Comparison of ENCODE assay signal across 23 mouse cellular contexts in the genomic region with DNA sequence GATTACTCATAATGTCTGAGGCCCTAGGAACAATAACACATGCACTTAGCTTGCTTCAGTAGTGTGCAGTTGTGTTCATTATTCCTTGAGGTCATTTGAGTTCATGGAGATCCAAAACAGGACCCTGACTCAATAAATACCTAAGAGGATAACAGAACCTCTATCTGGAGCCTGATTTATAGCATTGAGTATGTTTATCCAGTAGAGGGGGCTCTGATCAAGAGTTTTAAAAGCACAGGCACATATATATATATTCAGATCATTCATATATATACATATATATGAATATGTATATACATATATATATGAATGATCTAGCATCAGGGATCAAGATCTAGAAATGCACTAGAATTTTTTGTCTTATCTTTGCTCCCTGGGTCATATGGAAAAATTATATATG. TPM values are rescaled to one million over a fixed set of nuclear protein-coding genes. Genes with fewer than 3 reads are reported as not detected.
DNase-seq lines count a peak whose midpoint lies in the region; ATAC-seq and TF ChIP-seq lines count a peak whose summit lies in the region.
"Had no signal": no experiment of that assay in that cellular context is flagged by ENCODE, and none has a peak within 500 bp of the region (broad histone marks: within the 10 kb centered on the region; RNA-seq: fewer than 3 reads in every experiment).

No protein-coding gene starts in this region.

- no peaks in the 10 kb centered on the region for H3K9me3 ChIP-seq in forebrain, embryonic 14.5 days (replicated peaks; ENCODE audit: control insufficient read depth, low read length)
- H3K9me3 ChIP-seq in forebrain, embryonic 11.5 days (ENCODE audit: control insufficient read depth, low read length) = no peaks in the 10 kb centered on the region
- H3K9me3 ChIP-seq in kidney, postnatal 0 days (replicated peaks; ENCODE audit: low read length) = no peaks in the 10 kb centered on the region
- no peaks in the 10 kb centered on the region for H3K9me3 ChIP-seq in liver, embryonic 12.5 days (replicated peaks)
- H3K9me3 ChIP-seq: embryonic facial prominence, embryonic 12.5 days; heart, embryonic 13.5 days; limb, embryonic 12.5 days; liver, embryonic 13.5 days; neural tube, embryonic 12.5 days had no signal

- no peak for ATAC-seq in forebrain, embryonic 14.5 days
- ATAC-seq in forebrain, embryonic 11.5 days (replicated peaks; ENCODE audit: low FRiP score) = no peak
- no peak for ATAC-seq in kidney, postnatal 0 days (replicated peaks; ENCODE audit: low FRiP score, low read depth)
- no peak for ATAC-seq in liver, embryonic 12.5 days
- ATAC-seq: forebrain, embryonic 16.5 days had no signal

- no peaks in the 10 kb centered on the region for H3K4me1 ChIP-seq in forebrain, embryonic 14.5 days (ENCODE audit: control insufficient read depth, insufficient read depth, low read length)
- no peaks in the 10 kb centered on the region for H3K4me1 ChIP-seq in forebrain, embryonic 11.5 days (replicated peaks; ENCODE audit: control insufficient read depth, insufficient read depth, low read length)
- H3K4me1 ChIP-seq in kidney, postnatal 0 days (replicated peaks; ENCODE audit: insufficient read depth, low read length) = no peaks in the 10 kb centered on the region
- no peaks in the 10 kb centered on the region for H3K4me1 ChIP-seq in kidney, adult 2 months (ENCODE audit: control insufficient read depth, insufficient read depth, low read length)
- no peaks in the 10 kb centered on the region for H3K4me1 ChIP-seq in liver, embryonic 12.5 days
- H3K4me1 ChIP-seq: embryonic facial prominence, embryonic 12.5 days; heart, embryonic 13.5 days; limb, embryonic 12.5 days; liver, embryonic 13.5 days; neural tube, embryonic 12.5 days had no signal

- no peak overlapping the region for H3K4me3 ChIP-seq in forebrain, embryonic 14.5 days (ENCODE audit: low read depth, low read length)
- H3K4me3 ChIP-seq in forebrain, embryonic 11.5 days (ENCODE audit: low read depth, low read length) = no peak overlapping the region
- H3K4me3 ChIP-seq in kidney, postnatal 0 days (replicated peaks; ENCODE audit: low read depth, low read length) = no peak overlapping the region
- H3K4me3 ChIP-seq in kidney, adult 2 months (ENCODE audit: insufficient read depth, low read depth, low read length) = no peak overlapping the region
- H3K4me3 ChIP-seq in liver, embryonic 12.5 days = no peak overlapping the region
- H3K4me3 ChIP-seq: embryonic facial prominence, embryonic 12.5 days; erythroblast, embryonic 14.5 days; heart, embryonic 13.5 days; limb, embryonic 12.5 days; liver, embryonic 13.5 days; neural tube, embryonic 12.5 days had no signal

- no peak overlapping the region for H3K9ac ChIP-seq in forebrain, embryonic 14.5 days (ENCODE audit: low read length)
- no peak overlapping the region for H3K9ac ChIP-seq in forebrain, embryonic 11.5 days (ENCODE audit: low read length)
- no peak overlapping the region for H3K9ac ChIP-seq in kidney, postnatal 0 days (ENCODE audit: low read depth, low read length)
- no peak overlapping the region for H3K9ac ChIP-seq in liver, embryonic 12.5 days
- H3K9ac ChIP-seq: embryonic facial prominence, embryonic 12.5 days; heart, embryonic 13.5 days; hindbrain, embryonic 14.5 days; limb, embryonic 12.5 days; liver, embryonic 13.5 days; neural tube, embryonic 12.5 days had no signal

- peak; percentile 35 for DNase-seq in forebrain, embryonic 14.5 days (ENCODE audit: low spot score)
- no peak for DNase-seq in forebrain, embryonic 11.5 days (ENCODE audit: low spot score)
- DNase-seq in kidney, postnatal 0 days (ENCODE audit: low spot score) = peak; percentile 34
- no peak for DNase-seq in kidney, adult 2 months
- DNase-seq in 416B (ENCODE audit: low read depth) = peak; percentile 39
- DNase-seq in induced T-regulatory cell, adult 2 months (ENCODE audit: low read depth) = peak; percentile 51
- DNase-seq in spleen, postnatal 14 days (ENCODE audit: low spot score in 2 of 2) = no peak
- DNase-seq: adrenal gland, adult 8-10 months; cerebellum, adult 9-11 months; heart, postnatal 36 days; kidney, adult 18-20 months; kidney, postnatal 14 days; layer of hippocampus, adult 9-11 months; liver, embryonic 13.5 days; thymus, adult 2 months had no signal

- peak; percentile 27; the same call in 1 of the 2 replicates for TF ChIP-seq CTCF in kidney, postnatal 0 days (IDR thresholded peaks at IDR 0.05; ENCODE audit: low read depth)
- no peak for TF ChIP-seq CTCF in kidney, adult 2 months (conservative IDR thresholded peaks at IDR 0.05; ENCODE audit: insufficient read depth, insufficient read length, low read depth, low read length)

- TF ChIP-seq POLR2A in kidney, adult 2 months (IDR thresholded peaks at IDR 0.05; ENCODE audit: low read depth, low read length) = no peak

- H3K27ac ChIP-seq in forebrain, embryonic 14.5 days (ENCODE audit: low read depth, low read length) = no peak overlapping the region
- no peak overlapping the region for H3K27ac ChIP-seq in forebrain, embryonic 11.5 days (ENCODE audit: low read depth, low read length)
- no peak overlapping the region for H3K27ac ChIP-seq in kidney, postnatal 0 days
- H3K27ac ChIP-seq in kidney, adult 2 months (ENCODE audit: insufficient read depth, low read depth, low read length) = no peak overlapping the region
- H3K27ac ChIP-seq in liver, embryonic 12.5 days = no peak overlapping the region
- H3K27ac ChIP-seq: embryonic facial prominence, embryonic 12.5 days; heart, embryonic 13.5 days; hindbrain, embryonic 14.5 days; limb, embryonic 12.5 days; liver, embryonic 13.5 days; neural tube, embryonic 12.5 days had no signal

- H3K27me3 ChIP-seq in forebrain, embryonic 14.5 days (replicated peaks; ENCODE audit: control insufficient read depth, insufficient read depth, low read length) = no peaks in the 10 kb centered on the region
- H3K27me3 ChIP-seq in forebrain, embryonic 11.5 days (ENCODE audit: control insufficient read depth, insufficient read depth, low read length) = no peaks in the 10 kb centered on the region
- H3K27me3 ChIP-seq in kidney, postnatal 0 days (ENCODE audit: insufficient read depth, low read length) = no peaks in the 10 kb centered on the region
- no peaks in the 10 kb centered on the region for H3K27me3 ChIP-seq in kidney, adult 2 months (replicated peaks; ENCODE audit: control insufficient read depth, insufficient read depth, low read length)
- no peaks in the 10 kb centered on the region for H3K27me3 ChIP-seq in liver, embryonic 12.5 days (replicated peaks)
- H3K27me3 ChIP-seq: embryonic facial prominence, embryonic 12.5 days; heart, embryonic 13.5 days; limb, embryonic 12.5 days; liver, embryonic 13.5 days; neural tube, embryonic 12.5 days had no signal

- no peak overlapping the region for H3K4me2 ChIP-seq in forebrain, embryonic 14.5 days (ENCODE audit: low read length)
- H3K4me2 ChIP-seq in forebrain, embryonic 11.5 days (ENCODE audit: low read depth, low read length, severe bottlenecking) = no peak overlapping the region
- H3K4me2 ChIP-seq in kidney, postnatal 0 days (ENCODE audit: low read length) = no peak overlapping the region
- H3K4me2 ChIP-seq in liver, embryonic 12.5 days = no peak overlapping the region
- H3K4me2 ChIP-seq: embryonic facial prominence, embryonic 12.5 days; heart, embryonic 13.5 days; hindbrain, embryonic 14.5 days; limb, embryonic 12.5 days; liver, embryonic 13.5 days; neural tube, embryonic 12.5 days had no signal

- H3K36me3 ChIP-seq in forebrain, embryonic 14.5 days (ENCODE audit: control insufficient read depth, insufficient read depth, low read length) = peaks cover 7% of the 10 kb centered on the region; the same call in 1 of the 2 replicates
- H3K36me3 ChIP-seq in forebrain, embryonic 11.5 days (ENCODE audit: control insufficient read depth, insufficient read depth, low read length) = no peaks in the 10 kb centered on the region
- no peaks in the 10 kb centered on the region for H3K36me3 ChIP-seq in kidney, postnatal 0 days (ENCODE audit: insufficient read depth, low read length)
- H3K36me3 ChIP-seq in kidney, adult 2 months (ENCODE audit: control insufficient read depth, insufficient read depth, low read length) = no peaks in the 10 kb centered on the region
- H3K36me3 ChIP-seq in liver, embryonic 12.5 days = 0 out of 2 replicates have a peak, but pooled peaks cover 3% of the 10 kb centered on the region
- H3K36me3 ChIP-seq: embryonic facial prominence, embryonic 12.5 days; liver, embryonic 13.5 days; neural tube, embryonic 12.5 days had no signal

RNA-seq across cellular contexts. Expression of a gene that starts 10.7 kb away (rescaled TPM):
- polyA plus RNA-seq in forebrain, embryonic 14.5 days (2014; fragmentation: Nextera tagmentation; extraction: Ambion mirVana) = 133 and 181 TPM in 2 replicates
- 110 and 127 TPM in 2 replicates for polyA plus RNA-seq in forebrain, embryonic 11.5 days (2014; fragmentation: Nextera tagmentation; extraction: Ambion mirVana)
- 43.8 and 57.3 TPM in 2 replicates for polyA plus RNA-seq in kidney, postnatal 0 days (2015; fragmentation: Nextera tagmentation; extraction: Ambion mirVana)
- 42.5 and 48.0 TPM in 2 replicates for polyA plus RNA-seq in kidney, adult 2 months (2012; rRNA removed)
- 40.1 and 42.7 TPM in 2 replicates for polyA plus RNA-seq in liver, embryonic 12.5 days (2016; fragmentation: Nextera tagmentation; extraction: Ambion mirVana)

RNA-seq across cellular contexts. Expression of a gene that starts 16.0 kb away (rescaled TPM):
- polyA plus RNA-seq in forebrain, embryonic 14.5 days (2014; fragmentation: Nextera tagmentation; extraction: Ambion mirVana) = 212 and 221 TPM in 2 replicates
- polyA plus RNA-seq in forebrain, embryonic 11.5 days (2014; fragmentation: Nextera tagmentation; extraction: Ambion mirVana) = 157 and 165 TPM in 2 replicates
- polyA plus RNA-seq in kidney, postnatal 0 days (2015; fragmentation: Nextera tagmentation; extraction: Ambion mirVana) = 188 TPM in 2 replicates
- 25.4 and 39.5 TPM in 2 replicates for polyA plus RNA-seq in kidney, adult 2 months (2012; rRNA removed)
- 97.7 and 101 TPM in 2 replicates for polyA plus RNA-seq in liver, embryonic 12.5 days (2016; fragmentation: Nextera tagmentation; extraction: Ambion mirVana)

RNA-seq across cellular contexts. Expression of a gene that starts 16.0 kb away (rescaled TPM):
- polyA plus RNA-seq in forebrain, embryonic 14.5 days (2014; fragmentation: Nextera tagmentation; extraction: Ambion mirVana) = 8.1 and 9.4 TPM in 2 replicates
- polyA plus RNA-seq in forebrain, embryonic 11.5 days (2014; fragmentation: Nextera tagmentation; extraction: Ambion mirVana) = 8.7 and 10.0 TPM in 2 replicates
- 2.2 and 2.4 TPM in 2 replicates for polyA plus RNA-seq in kidney, postnatal 0 days (2015; fragmentation: Nextera tagmentation; extraction: Ambion mirVana)
- polyA plus RNA-seq in kidney, adult 2 months (2012; rRNA removed) = 4.1 and 4.3 TPM in 2 replicates
- polyA plus RNA-seq in liver, embryonic 12.5 days (2016; fragmentation: Nextera tagmentation; extraction: Ambion mirVana) = 2.2 TPM in 2 replicates

Comparison
In these comparisons a context has a peak if more than half of its experiments do, and no peak if none do; other contexts are left out.
1. DNase-seq: peak in forebrain, embryonic 14.5 days (single experiment), kidney, postnatal 0 days (single experiment), 416B (single experiment) and induced T-regulatory cell, adult 2 months (single experiment); none in forebrain, embryonic 11.5 days (single experiment), kidney, adult 2 months (single experiment) and spleen, postnatal 14 days (0 of 2).